Mouse (Mus musculus) testis, adult 2 months (tissue): Measurements from ENCODE around the gene Fam171a2.

ENCODE experiments used
- CTCF ChIP-seq: fragments of 200-500 bp; IDR thresholded peaks from 2 replicates; pipeline ENCODE4 v1.5.1; 2012; ENCODE audit warnings: low read depth, mild to moderate bottlenecking, inconsistent platforms, low read length, moderate library complexity; ENCODE audit not compliant: control insufficient read depth, insufficient read depth, insufficient replicate concordance
- POLR2A ChIP-seq: fragments of 200-500 bp; IDR thresholded peaks from 2 replicates; pipeline ENCODE4 v1.6.1; 2012; ENCODE audit warnings: low read depth, mild to moderate bottlenecking, inconsistent platforms, low read length, moderate library complexity; ENCODE audit not compliant: control insufficient read depth

- no peak for TF ChIP-seq CTCF
- TF ChIP-seq POLR2A, result peak; percentile 69
Measured at GRCm38 (mm10) chr11:102406900-102407833, 40.3 kb downstream of the Fam171a2 start.
